Mouse (Mus musculus) megakaryocyte, embryonic 14.5 days (primary cell): ENCODE data around the gene Alpk1.

ENCODE experiments used
- FLI1 ChIP-seq: IDR thresholded peaks from 2 replicates; pipeline ENCODE4 v1.6.1; 2012; ENCODE audit warnings: low read length, inconsistent platforms, mixed read lengths
- GATA1 ChIP-seq: IDR thresholded peaks from 3 replicates; pipeline ENCODE4 v1.6.1; 2012; ENCODE audit warnings: mixed read lengths, low read length, inconsistent platforms, borderline replicate concordance

- no peak for TF ChIP-seq GATA1
- no peak for TF ChIP-seq FLI1
Observed at GRCm38 (mm10) chr3:127795762-127796161, 15.4 kb upstream of the Alpk1 start.
